Mouse (Mus musculus): ENCODE measurements around the gene Fam43b.

The Fam43b gene

DNA sequence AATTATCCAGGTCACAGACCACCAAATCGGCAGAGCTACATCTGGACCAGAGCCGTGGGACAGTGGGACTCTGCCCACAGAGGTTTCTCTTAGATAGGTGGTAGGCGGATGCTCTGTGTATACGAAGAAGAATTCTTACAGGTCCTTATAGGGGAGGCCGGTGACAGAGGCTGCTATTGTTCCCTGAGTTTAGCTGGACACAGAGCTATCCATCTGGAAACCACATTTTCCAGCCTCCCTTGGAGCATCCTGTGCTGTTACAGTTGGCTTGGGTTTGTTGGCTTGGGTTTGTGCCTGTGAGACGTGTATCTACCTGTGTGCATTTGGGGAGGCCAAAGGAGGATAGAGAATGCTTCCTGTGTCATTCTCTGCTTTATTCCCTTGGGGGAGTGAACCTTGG, 43.6 kb downstream of the Fam43b start:
- no peak for DNase-seq (ENCODE audit: low spot score)

DNA sequence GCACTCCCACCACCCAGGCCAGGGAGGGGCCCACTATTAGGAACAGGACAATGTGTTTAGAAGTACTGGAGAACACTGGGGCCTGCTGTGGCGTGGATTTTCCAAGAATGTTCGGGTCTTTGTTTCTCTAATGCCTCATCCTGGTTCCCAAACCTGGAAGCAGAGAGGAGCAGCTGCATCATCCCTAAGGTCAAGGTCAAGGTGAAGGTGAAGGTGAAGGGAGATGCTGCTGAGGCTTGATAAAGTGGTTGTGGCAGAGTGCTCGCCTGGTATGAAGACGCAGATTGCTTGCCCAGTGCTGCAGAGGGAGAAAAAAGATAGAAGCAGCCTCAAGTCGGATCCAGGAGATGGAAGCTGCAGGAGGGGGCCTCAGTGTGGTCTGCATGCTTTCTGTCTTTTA, 44.5 kb downstream of the Fam43b start:
- DNase-seq (ENCODE audit: low spot score), result no peak

GRCm38 (mm10) chr4:138348716-138349115, 47.6 kb downstream of the Fam43b start:
- DNase-seq (ENCODE audit: low spot score), result no peak

GRCm38 (mm10) chr4:138347280-138347679, 49.0 kb downstream of the Fam43b start:
- DNase-seq (ENCODE audit: low spot score), result no peak

- DNase-seq (ENCODE audit: low spot score), result no peak
These were observed 51.3 kb downstream of the Fam43b start for GRCm38 (mm10) chr4:138344891-138345545.
